Mouse (Mus musculus): ENCODE results near the gene Plekhn1. TPM values are rescaled to one million over a fixed set of nuclear protein-coding genes. Genes with fewer than 3 reads are reported as not detected.

Plekhn1 gene
- polyA plus RNA-seq, 1 experiment from 2014 or later = 29.0 TPM

GRCm38 (mm10) chr4:156192421-156193199 is 42.0 kb downstream of the Plekhn1 start:
- Histone ChIP-seq H3K27ac (replicated peaks) (peak overlapping the region; percentile 28; the same call in 1 of the 2 replicates), H3K36me3 (peaks cover 13% of the 10 kb centered on the region), H3K9ac (replicated peaks) (no peak overlapping the region), H3K4me1 (peaks cover 77% of the 10 kb centered on the region), H3K9me3 (no peaks in the 10 kb centered on the region), H3K27me3 (no peaks in the 10 kb centered on the region), H3K4me3 (no peak overlapping the region), H3K4me2 (replicated peaks) (no peak overlapping the region)
- WGBS = 54% methylated on average over 8 of the region's 8 CpGs
- no peak for ATAC-seq (replicated peaks)

GRCm38 (mm10) chr4:156188811-156189323 is 45.8 kb downstream of the Plekhn1 start:
- H3K27ac ChIP-seq (replicated peaks) = peak overlapping the region; percentile 84
- H3K4me2 ChIP-seq (replicated peaks) = peak overlapping the region; percentile 14; the same call in 1 of the 2 replicates
- no peak overlapping the region for H3K4me3 ChIP-seq
- ATAC-seq (replicated peaks) = 0 out of 2 replicates have a peak, but pooled peaks have one; percentile 6
- 7% methylated on average over 6 of the region's 6 CpGs for WGBS
- H3K9me3 ChIP-seq = no peaks in the 10 kb centered on the region
- H3K36me3 ChIP-seq = peaks cover 9% of the 10 kb centered on the region
- peak overlapping the region; percentile 6; the same call in 1 of the 2 replicates for H3K9ac ChIP-seq (replicated peaks)
- H3K4me1 ChIP-seq = peaks cover 87% of the 10 kb centered on the region
- H3K27me3 ChIP-seq = no peaks in the 10 kb centered on the region

- no peak overlapping the region for H3K4me3 ChIP-seq
- H3K36me3 ChIP-seq = peaks cover 9% of the 10 kb centered on the region
- H3K9me3 ChIP-seq = no peaks in the 10 kb centered on the region
- peak overlapping the region; percentile 14; the same call in 1 of the 2 replicates for H3K4me2 ChIP-seq (replicated peaks)
- 21% methylated on average over 5 of the region's 5 CpGs for WGBS
- no peak for ATAC-seq (replicated peaks)
- H3K9ac ChIP-seq (replicated peaks) = peak overlapping the region; percentile 6; the same call in 1 of the 2 replicates
- H3K27ac ChIP-seq (replicated peaks) = peak overlapping the region; percentile 84
- H3K4me1 ChIP-seq = peaks cover 87% of the 10 kb centered on the region
- no peaks in the 10 kb centered on the region for H3K27me3 ChIP-seq
Observed at GRCm38 (mm10) chr4:156188162-156188810, 46.4 kb downstream of the Plekhn1 start.

- WGBS = 2% methylated on average over 31 of the region's 31 CpGs
- peak; percentile 57 for ATAC-seq (replicated peaks)
- peak overlapping the region; percentile 94 for H3K27ac ChIP-seq (replicated peaks)
- no peaks in the 10 kb centered on the region for H3K9me3 ChIP-seq
- H3K4me2 ChIP-seq (replicated peaks) = peak overlapping the region; percentile 77
- H3K36me3 ChIP-seq = peaks cover 6% of the 10 kb centered on the region
- peak overlapping the region; percentile 56 for H3K4me3 ChIP-seq
- no peaks in the 10 kb centered on the region for H3K27me3 ChIP-seq
- peak overlapping the region; percentile 85 for H3K9ac ChIP-seq (replicated peaks)
- H3K4me1 ChIP-seq = peaks cover 96% of the 10 kb centered on the region
Observed at GRCm38 (mm10) chr4:156185950-156186850, 48.5 kb downstream of the Plekhn1 start.

GRCm38 (mm10) chr4:156185456-156185949 is 49.2 kb downstream of the Plekhn1 start:
- Histone ChIP-seq H3K4me1 (peaks cover 97% of the 10 kb centered on the region), H3K4me2 (replicated peaks) (peak overlapping the region; percentile 77), H3K27me3 (no peaks in the 10 kb centered on the region), H3K9me3 (no peaks in the 10 kb centered on the region), H3K9ac (replicated peaks) (peak overlapping the region; percentile 85), H3K36me3 (peaks cover 3% of the 10 kb centered on the region), H3K27ac (replicated peaks) (peak overlapping the region; percentile 94), H3K4me3 (peak overlapping the region; percentile 56)
- 44% methylated on average over 13 of the region's 13 CpGs for WGBS
- ATAC-seq (replicated peaks) = peak; percentile 30; the same call in 1 of the 2 replicates

GRCm38 (mm10) chr4:156184291-156184954 is 50.2 kb downstream of the Plekhn1 start:
- 79% methylated on average over 7 of the region's 7 CpGs for WGBS
- peaks cover 5% of the 10 kb centered on the region; the same call in 1 of the 2 replicates for H3K36me3 ChIP-seq
- H3K27me3 ChIP-seq = no peaks in the 10 kb centered on the region
- no peaks in the 10 kb centered on the region for H3K9me3 ChIP-seq
- H3K4me1 ChIP-seq = peaks cover 98% of the 10 kb centered on the region
- H3K9ac ChIP-seq (replicated peaks) = peak overlapping the region; percentile 85
- no peak; the same call in 1 of the 2 replicates for ATAC-seq (replicated peaks)
- peak overlapping the region; percentile 56 for H3K4me3 ChIP-seq
- H3K27ac ChIP-seq (replicated peaks) = peak overlapping the region; percentile 94
- H3K4me2 ChIP-seq (replicated peaks) = peak overlapping the region; percentile 77

GRCm38 (mm10) chr4:156183747-156184146 is 50.9 kb downstream of the Plekhn1 start:
- peak overlapping the region; percentile 40 for H3K9ac ChIP-seq (replicated peaks)
- H3K4me3 ChIP-seq = peak overlapping the region; percentile 56
- H3K4me1 ChIP-seq = peaks cover 91% of the 10 kb centered on the region
- no peak for ATAC-seq (replicated peaks)
- no peaks in the 10 kb centered on the region for H3K9me3 ChIP-seq
- no peak overlapping the region for H3K27ac ChIP-seq (replicated peaks)
- H3K27me3 ChIP-seq = no peaks in the 10 kb centered on the region
- H3K36me3 ChIP-seq = peaks cover 12% of the 10 kb centered on the region
- peak overlapping the region; percentile 77 for H3K4me2 ChIP-seq (replicated peaks)
- whole genome bisulfite sequencing = 89% methylated on average over 5 of the region's 5 CpGs

- WGBS = 92% methylated on average over 9 of the region's 9 CpGs
- H3K9ac ChIP-seq (replicated peaks) = no peak overlapping the region
- no peaks in the 10 kb centered on the region for H3K9me3 ChIP-seq
- no peak overlapping the region for H3K4me2 ChIP-seq (replicated peaks)
- H3K36me3 ChIP-seq = peaks cover 69% of the 10 kb centered on the region
- peaks cover 31% of the 10 kb centered on the region for H3K4me1 ChIP-seq
- no peak overlapping the region for H3K27ac ChIP-seq (replicated peaks)
- H3K27me3 ChIP-seq = no peaks in the 10 kb centered on the region
- no peak overlapping the region for H3K4me3 ChIP-seq
- no peak for ATAC-seq (replicated peaks)
Observed at GRCm38 (mm10) chr4:156177630-156178029, 57.0 kb downstream of the Plekhn1 start.

- Histone ChIP-seq H3K36me3 (peaks cover 98% of the 10 kb centered on the region), H3K27ac (replicated peaks) (no peak overlapping the region), H3K4me1 (no peaks in the 10 kb centered on the region), H3K4me3 (no peak overlapping the region), H3K9ac (replicated peaks) (no peak overlapping the region), H3K4me2 (replicated peaks) (no peak overlapping the region), H3K9me3 (no peaks in the 10 kb centered on the region), H3K27me3 (no peaks in the 10 kb centered on the region)
- 95% methylated on average over 11 of the region's 11 CpGs for WGBS
- no peak for ATAC-seq (replicated peaks)
Observed at GRCm38 (mm10) chr4:156171828-156172227, 62.8 kb downstream of the Plekhn1 start.

All from forebrain, embryonic 15.5 days (tissue).